Mouse (Mus musculus) bone marrow macrophage, adult 2 months (primary cell): Measurements from ENCODE around the gene Rnase11.

ENCODE experiments used
- CTCF ChIP-seq: IDR thresholded peaks from 2 replicates; pipeline ENCODE4 v1.5.1; 2012; ENCODE audit warnings: low read depth, mild to moderate bottlenecking, low read length, moderate library complexity
- POLR2A ChIP-seq: IDR thresholded peaks from 2 replicates; pipeline ENCODE4 v1.6.1; 2012; ENCODE audit warnings: mild to moderate bottlenecking, low read depth, low read length, borderline replicate concordance

- TF ChIP-seq CTCF (no peak), POLR2A (no peak)
These were observed 29.2 kb upstream of the Rnase11 start for GRCm38 (mm10) chr14:51079180-51079579.
